Mouse (Mus musculus): ENCODE data around the gene Cplx2. TPM values are rescaled to one million over a fixed set of nuclear protein-coding genes. Genes with fewer than 3 reads are reported as not detected.

Cplx2 gene
- total RNA-seq, 2 experiments from 2014 or later = 4.5 to 5.1 TPM

DNA sequence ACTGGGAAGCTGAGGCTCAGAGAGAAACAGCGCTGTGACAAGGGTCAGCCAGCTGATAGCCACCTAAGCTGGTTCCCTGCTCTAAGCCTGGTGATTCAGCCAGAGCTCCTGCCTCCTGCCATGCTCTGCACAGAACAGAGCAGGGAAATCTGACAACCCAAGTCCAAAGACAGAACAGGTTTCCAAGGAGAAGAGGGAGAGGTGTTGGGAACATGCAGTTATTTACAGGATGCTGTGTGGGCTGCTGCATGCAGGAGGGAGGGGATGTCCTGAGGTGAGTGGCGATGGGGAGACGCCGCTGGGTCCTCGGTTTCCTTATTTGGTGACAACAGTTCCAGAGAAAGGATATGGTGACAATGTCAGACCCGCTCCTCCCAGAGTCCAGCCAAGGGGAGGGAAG, 12.0 kb upstream of the Cplx2 start:
- DNase-seq = no peak
- intact Hi-C loops (cut with DNase I) = no loop called here

DNA sequence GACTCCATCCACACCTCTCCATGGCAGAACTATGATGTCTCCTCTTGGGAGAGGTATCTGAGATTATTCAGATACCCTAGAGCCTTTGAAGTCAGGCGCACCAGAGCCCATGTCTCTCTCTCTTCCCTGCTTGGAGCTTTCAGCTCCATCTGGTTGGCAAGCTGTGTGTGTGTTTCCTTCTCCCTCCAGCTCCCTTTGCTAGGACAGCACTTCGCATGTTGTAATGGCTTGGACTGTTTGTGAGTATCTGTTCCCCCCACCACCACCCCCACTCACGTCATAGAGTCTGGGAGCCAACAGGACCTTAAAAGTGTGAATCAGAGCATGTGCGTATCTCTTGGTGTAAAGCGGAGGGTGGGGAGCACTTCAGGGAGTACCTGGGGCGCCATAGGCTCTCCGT, 6.5 kb upstream of the Cplx2 start:
- DNase-seq = no peak
- intact Hi-C loops (cut with DNase I) = no loop called here

DNA sequence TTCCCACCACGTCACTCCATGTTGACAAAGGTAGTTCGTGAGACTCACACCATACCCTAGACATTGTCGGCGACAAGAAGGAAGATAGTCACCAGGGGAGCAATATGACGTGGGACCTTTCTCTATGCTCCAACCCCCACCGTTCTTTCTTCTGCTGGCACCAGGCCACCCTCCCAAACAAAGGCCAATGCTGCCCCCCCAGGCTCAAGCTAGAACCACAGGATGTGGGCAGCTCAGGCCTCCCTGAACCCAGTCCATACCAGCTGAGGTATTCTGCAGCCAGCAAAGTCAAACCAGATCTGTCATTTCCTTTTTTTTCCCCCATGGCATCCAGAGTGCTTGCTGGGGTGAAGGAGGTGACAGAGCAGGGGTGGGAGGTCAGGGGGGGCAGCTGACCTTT, 3.4 kb upstream of the Cplx2 start:
- intact Hi-C loops (cut with DNase I) = no loop called here
- peak in 1 of 2 experiments; percentile 7 for DNase-seq

DNA sequence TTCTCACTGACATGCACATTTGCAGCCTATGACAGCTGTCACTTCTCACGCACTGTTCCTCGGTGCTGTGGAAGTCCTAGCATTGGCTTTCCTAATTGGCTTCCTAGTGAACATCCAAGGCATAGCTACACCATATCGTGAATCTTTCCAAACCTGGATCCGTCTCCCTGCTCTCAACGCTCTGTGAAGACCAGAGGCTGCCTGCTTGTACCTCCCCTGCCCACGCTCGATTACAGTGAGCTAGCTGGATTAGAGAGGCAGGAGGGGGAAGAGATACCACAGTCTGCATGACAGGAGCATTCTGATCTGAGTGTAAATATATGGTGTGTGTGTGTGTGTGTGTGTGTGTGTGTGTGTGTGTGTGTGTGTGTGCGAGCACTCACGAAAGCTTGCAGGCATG, 3.0 kb upstream of the Cplx2 start:
- intact Hi-C loops (cut with DNase I) = no loop called here
- DNase-seq = no peak

DNA sequence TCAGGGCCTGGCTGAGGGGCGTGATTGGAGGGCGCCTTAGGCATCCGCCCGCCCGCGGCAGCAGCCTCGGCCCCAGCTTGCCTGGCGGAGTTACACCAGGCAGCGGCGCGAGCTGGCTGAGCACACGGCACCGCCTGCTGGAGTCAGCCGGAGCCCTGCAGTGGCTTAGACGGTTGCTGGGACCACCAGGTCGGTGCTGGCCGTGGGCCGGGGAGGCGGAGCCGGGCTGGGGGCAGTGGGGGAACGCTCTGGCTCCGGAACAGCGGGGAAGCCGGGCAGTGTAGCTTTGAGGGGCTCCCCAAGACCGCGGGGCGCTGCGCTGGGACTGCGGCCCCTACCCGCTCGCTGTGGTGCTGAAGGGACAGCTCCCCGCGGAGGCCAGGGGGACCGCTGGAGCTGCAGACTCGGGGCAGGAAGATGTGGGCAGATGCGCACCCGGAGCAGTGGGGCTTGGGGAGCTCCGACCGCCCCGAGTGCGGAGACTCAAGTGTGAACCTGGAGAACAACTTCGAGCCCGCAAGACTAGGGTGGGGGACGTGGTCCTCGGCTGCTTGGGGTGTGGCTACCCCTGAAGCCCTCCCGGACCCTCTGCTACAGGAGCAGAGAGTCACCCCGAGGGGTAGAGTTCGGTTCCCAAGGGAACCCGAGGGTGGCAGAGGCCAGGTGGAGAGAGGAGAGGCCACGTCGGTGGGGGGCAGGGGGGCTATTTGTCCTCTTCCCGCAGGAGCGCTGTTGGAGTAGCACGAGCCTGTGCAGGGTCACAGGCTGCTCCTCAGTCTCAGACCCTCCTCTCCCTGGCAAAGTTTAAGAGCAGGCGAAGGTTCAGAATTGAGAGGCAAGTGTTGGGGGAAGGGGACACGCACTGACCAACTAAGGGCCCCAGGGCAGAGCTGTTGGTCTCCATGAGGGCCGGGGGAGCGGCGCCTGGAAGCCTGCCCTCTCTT, 510 bp downstream of the Cplx2 start:
- peak; percentile 88 to 93 for DNase-seq
- intact Hi-C loops (cut with DNase I) = loop anchor here (1.0 to 2.0 kb wide), 3 partner anchors 76 to 257 kb away; no protein-coding TSS in a partner anchor

DNA sequence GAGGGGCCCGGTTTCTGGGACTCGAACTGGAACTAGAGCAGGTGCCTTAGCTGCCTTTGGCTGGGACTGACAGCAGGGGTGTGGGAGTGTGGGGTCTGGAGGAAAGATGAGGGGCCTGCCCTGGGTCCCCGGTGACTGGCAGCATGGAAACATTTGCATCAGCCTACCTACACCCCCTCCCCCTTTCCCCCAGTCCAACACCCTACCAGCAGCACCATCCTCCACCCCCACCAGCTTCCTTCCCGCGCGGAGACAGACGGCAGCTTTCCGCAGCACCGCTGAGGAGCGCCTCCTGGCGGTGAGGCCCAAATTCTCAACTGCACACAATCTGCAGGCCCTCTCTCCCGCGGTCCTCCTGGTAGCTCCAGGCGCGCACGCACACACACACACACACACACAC, 1.5 kb downstream of the Cplx2 start:
- peak; percentile 58 to 75 for DNase-seq
- intact Hi-C loops (cut with DNase I) = loop anchor here (1.0 to 2.0 kb wide), 3 partner anchors 75 to 258 kb away; no protein-coding TSS in a partner anchor

DNA sequence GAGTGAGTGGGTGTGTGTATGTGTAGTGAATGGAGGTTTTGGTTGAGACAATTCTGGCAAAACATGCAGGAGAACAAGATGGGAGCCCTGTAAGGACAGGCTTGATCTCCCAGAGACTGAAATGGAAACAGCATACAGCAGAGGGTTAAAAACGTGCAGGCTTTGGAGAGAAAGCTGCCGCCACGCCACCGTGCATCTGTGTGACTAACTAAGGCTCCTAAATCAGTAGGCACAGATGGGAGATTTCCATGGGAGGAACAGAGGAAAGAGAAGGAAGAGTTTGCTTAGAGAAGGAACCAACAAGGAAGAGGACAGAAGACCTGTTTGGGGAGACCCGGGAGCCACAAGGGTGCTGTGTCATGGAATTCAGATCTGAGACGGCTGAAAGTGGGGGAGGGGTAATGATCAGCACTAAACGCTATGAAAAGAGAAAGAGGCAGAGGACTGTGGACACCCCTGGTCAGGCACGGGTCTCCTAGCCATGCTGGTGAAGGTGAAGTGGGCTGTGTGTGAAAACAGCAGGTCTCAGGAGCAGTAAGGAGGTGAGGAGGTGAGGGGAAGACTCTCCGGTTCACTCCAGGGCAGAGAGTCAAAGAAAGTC, 3.1 kb downstream of the Cplx2 start:
- intact Hi-C loops (cut with DNase I) = no loop called here
- DNase-seq = no peak

DNA sequence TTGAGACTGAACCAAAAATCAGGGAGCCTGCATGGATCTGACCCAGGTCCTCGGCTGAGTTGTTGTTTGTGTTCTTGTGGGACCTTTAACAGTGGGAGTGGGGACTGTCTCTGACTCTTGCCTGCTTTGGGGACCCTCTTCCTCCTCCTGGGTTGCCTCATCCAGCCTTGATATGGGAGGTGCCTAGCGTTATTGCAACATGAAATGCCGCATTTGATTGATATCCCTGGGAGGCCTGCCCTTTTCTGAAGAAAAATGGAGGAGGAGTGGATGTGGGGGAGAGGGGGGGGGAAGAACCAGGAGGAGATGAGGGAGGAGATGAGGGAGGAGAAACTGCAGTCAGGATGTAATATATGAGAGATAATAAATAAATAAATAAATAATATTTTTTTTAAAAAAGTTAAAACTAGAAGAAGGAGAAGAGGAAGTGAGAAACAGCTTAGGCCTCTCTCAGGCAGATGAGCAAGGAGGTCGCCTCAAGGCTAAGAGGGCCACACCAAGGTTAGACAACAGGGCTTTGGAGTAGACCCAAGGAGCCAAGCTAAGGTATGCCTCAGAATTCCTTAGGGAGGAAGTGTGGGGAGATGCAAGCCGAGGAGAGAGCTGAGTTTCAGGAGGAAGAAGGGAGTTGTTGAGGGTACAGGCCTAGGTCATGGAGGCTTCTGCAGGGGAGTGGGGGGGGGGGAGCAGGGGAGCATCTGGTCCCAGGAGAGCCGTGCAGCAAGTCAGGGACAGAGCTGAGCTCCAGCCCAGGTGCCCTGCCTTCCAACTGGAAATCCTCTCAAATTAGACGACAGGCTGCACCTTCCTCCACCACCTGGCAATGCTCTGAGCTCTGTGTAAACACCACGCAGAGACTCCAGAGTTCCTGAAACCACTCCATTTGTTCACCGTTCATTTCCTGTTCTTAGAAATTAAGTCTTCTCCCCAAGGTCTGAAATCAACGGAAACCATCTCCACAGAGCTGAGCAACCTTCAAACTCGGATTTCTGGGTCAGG, 4.6 kb downstream of the Cplx2 start:
- no peak for DNase-seq
- intact Hi-C loops (cut with DNase I) = no loop called here

- intact Hi-C loops (cut with DNase I) = no loop called here
- DNase-seq = no peak
These were observed 5.6 kb downstream of the Cplx2 start for GRCm38 (mm10) chr13:54376736-54377135.

- no peak for DNase-seq
- intact Hi-C loops (cut with DNase I) = no loop called here
These were observed 6.9 kb downstream of the Cplx2 start for GRCm38 (mm10) chr13:54378051-54378450.

DNA sequence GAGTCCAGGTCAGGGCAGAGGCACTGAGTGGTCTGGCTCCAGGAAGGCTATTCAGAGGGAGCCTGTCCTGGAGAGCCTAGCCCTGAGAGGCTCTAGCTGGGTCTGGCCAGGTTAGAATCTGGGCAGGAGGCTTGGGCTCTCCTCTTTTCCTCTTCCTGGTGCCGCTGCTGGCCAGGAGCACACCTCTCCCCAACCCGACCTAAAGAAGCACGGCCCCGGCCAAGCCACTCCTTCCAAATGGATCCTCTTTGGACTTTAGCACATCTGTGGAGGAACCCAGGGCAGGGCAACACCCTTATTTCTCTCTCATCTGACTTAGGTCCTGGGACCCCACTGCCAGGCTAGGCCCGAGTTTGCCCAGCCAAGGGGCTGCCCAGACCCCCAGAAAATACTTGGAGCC, 9.3 kb downstream of the Cplx2 start:
- no peak for DNase-seq
- intact Hi-C loops (cut with DNase I) = no loop called here

DNA sequence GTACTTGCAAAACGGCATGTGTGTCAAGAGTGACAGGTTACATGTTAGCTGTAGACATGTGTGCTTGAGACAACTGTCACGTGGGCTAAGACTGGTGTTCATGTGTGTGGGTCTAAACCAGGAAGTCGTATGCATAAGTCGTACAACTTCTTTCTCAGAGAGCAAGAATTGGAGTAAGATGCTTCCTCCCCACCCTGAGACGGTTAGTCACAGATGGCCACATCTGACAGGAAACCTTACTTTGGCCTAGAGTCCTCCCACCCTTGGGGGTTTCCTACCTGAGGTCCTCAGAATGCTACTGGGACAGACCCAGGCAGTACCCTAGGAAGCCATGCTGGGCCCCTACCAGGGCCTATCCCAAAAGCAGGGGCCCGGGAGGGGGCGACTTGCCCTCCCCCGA, 10.2 kb downstream of the Cplx2 start:
- no peak for DNase-seq
- intact Hi-C loops (cut with DNase I) = no loop called here

GRCm38 (mm10) chr13:54383531-54383930, 12.4 kb downstream of the Cplx2 start:
- no peak for DNase-seq
- intact Hi-C loops (cut with DNase I) = no loop called here

DNA sequence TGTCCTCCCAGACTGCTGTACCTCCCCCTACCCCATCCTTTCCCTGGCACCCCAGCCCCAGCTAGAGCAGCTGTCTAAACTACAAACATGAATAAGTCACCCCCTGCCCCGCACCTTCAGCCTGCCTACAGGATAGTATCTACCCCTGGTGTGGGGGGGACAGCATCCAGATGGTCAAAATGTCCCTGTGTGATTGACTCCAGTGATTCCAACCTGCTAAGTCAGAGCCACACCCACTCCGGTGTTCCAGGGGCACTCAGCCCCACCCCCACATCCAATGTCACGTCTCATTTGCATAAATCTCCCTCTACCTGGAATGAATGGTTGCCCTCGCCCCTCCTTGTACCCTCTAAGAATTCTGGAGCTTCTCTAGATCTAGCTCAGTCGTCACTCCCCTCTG, 13.4 kb downstream of the Cplx2 start:
- intact Hi-C loops (cut with DNase I) = no loop called here
- DNase-seq = no peak

GRCm38 (mm10) chr13:54385008-54386004, 14.2 kb downstream of the Cplx2 start:
- intact Hi-C loops (cut with DNase I) = no loop called here
- DNase-seq = no peak

GRCm38 (mm10) chr13:54389971-54390564, 18.9 kb downstream of the Cplx2 start:
- peak; percentile 9 to 29 for DNase-seq
- intact Hi-C loops (cut with DNase I) = no loop called here

DNA sequence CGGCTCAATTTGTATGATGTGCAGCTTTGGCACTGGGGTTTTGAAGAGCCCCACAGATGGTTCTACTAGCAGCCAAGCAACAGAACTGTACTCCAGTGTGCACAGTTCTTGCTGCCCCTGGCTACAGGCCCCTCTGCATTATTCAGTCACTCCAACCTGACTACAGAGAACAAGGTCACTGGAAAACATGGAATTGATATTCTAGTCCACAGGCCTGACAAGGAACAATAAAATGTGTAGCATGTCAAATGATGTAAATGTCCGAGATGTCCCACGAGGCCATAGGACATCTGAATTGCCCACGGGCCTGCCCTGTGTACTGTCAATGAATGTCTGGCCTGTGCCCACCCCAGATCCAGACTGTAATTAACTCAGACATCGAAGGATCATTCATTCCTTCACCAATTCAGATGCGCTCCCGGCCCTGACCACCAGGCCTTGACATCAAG, 19.4 kb downstream of the Cplx2 start:
- no peak for DNase-seq
- intact Hi-C loops (cut with DNase I) = no loop called here

DNA sequence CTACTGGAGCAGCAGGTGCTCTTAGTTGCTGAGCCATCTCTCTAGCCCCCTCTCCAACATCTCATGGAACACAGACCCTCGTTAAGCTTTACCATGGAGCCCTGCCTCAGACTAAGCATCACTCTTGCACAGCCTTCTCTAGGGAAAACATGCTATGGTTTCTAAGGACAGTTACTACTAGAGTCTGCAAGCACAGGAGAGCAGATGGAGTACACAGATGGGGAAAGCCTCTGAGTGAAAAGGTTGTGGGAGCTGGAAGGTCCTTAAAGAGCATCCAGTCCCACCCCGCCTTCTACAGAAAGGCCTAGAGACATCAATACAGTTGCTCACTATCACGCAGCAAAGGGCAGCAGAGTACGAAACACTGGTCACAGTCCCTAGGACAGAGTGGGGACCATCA, 20.2 kb downstream of the Cplx2 start:
- intact Hi-C loops (cut with DNase I) = no loop called here
- no peak for DNase-seq

DNA sequence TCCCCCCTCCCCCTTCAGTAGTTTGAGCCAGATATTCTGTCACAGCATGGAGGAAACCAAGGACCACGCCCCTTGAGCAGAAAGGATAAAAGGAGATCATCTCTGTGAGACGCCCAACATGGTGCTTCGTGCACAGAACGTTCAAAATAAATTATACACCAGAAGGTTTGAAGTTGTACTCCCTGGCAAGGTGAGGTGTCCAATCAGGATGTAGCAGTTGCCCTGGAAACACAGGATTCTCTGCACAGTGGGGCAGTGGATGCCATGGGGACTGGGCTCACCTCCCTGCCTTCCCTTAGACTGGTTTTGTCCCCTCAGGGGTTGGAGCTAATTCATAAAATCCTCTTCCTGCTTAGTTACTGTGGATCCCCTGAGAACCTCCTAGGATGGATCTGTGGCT, 25.9 kb downstream of the Cplx2 start:
- DNase-seq = no peak
- intact Hi-C loops (cut with DNase I) = no loop called here

Measured in heart, postnatal 14 days (tissue).